In the genomic region with DNA sequence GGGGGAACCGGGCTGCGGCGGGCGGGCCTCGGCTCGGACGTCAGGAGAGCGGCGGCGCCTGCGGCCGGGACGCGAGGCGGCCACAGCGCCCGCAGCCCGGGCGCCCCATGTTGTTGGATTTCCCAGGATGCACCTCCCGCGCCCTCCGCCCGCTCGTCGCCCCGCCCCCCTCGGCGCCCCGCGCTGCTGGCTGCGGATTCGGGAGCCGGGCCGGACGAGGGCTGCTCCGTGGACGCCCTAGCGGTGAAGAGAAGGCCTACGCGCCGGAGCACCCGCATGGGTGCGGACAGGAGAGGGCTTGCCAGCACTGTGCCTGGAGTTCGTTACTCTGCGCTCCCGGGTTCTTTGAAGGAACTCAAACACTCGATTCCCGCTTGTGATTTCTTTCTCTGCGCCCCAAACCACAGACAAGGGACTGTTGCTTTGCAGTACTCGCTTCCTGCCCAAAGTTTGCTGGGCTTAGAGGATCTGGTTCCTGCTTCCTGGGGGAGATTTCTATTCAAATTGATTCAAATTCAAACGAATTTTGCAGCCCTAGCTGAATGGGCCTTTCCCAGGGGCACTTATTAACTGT, we compare ENCODE assay signal across 8 mouse cellular contexts. TPM values are rescaled to one million over a fixed set of nuclear protein-coding genes. Genes with fewer than 3 reads are reported as not detected.
DNase-seq lines count a peak whose midpoint lies in the region; ATAC-seq and TF ChIP-seq lines count a peak whose summit lies in the region.

No protein-coding gene starts in this region.

- no peaks in the 10 kb centered on the region for H3K27me3 ChIP-seq in heart, embryonic 10.5 days (ENCODE audit: insufficient read depth, poor library complexity, severe bottlenecking)
- H3K27me3 ChIP-seq in kidney, embryonic 14.5 days (ENCODE audit: control insufficient read depth, insufficient read depth, low read length) = no peaks in the 10 kb centered on the region
- no peaks in the 10 kb centered on the region for H3K27me3 ChIP-seq in limb, embryonic 14.5 days (ENCODE audit: control insufficient read depth, insufficient read depth, low read length)
- no peaks in the 10 kb centered on the region for H3K27me3 ChIP-seq in midbrain, embryonic 16.5 days (ENCODE audit: control insufficient read depth, insufficient read depth, low read depth, low read length)
- H3K27me3 ChIP-seq in spleen, adult 2 months (ENCODE audit: control insufficient read depth, insufficient read depth, low read length) = no peaks in the 10 kb centered on the region

- peak; percentile 96 for ATAC-seq in kidney, embryonic 14.5 days (ENCODE audit: low FRiP score, low TSS enrichment)
- peak; percentile 91 for ATAC-seq in limb, embryonic 14.5 days (ENCODE audit: low FRiP score, low read depth)
- ATAC-seq in midbrain, embryonic 16.5 days = peak; percentile 96

- H3K9ac ChIP-seq in kidney, embryonic 14.5 days (ENCODE audit: low read depth, low read length) = peak overlapping the region; percentile 98
- H3K9ac ChIP-seq in limb, embryonic 14.5 days (ENCODE audit: low read depth, low read length, severe bottlenecking) = peak overlapping the region; percentile 98
- H3K9ac ChIP-seq in midbrain, embryonic 16.5 days (ENCODE audit: low read depth, low read length) = peak overlapping the region; percentile 91

- peak overlapping the region; percentile 89 for H3K4me3 ChIP-seq in embryonic fibroblast, embryonic 13.5 days (ENCODE audit: insufficient read depth, low read length)
- peak overlapping the region; percentile 99 for H3K4me3 ChIP-seq in heart, embryonic 10.5 days
- peak overlapping the region; percentile 79 for H3K4me3 ChIP-seq in kidney, embryonic 14.5 days (ENCODE audit: low read length)
- peak overlapping the region; percentile 92 for H3K4me3 ChIP-seq in limb, embryonic 14.5 days (replicated peaks; ENCODE audit: low read length)
- peak overlapping the region; percentile 82 for H3K4me3 ChIP-seq in midbrain, embryonic 16.5 days (ENCODE audit: low read depth, low read length)
- peak overlapping the region; percentile 72 for H3K4me3 ChIP-seq in spleen, adult 2 months (ENCODE audit: extremely low read depth, insufficient read depth, insufficient read length)

- DNase-seq in B cell, adult 2 months = peak; percentile 89
- DNase-seq in brain, adult 2 months (ENCODE audit: low read depth, low spot score) = peak; percentile 94
- peak; percentile 95 for DNase-seq in heart, embryonic 10.5 days (ENCODE audit: low spot score)
- DNase-seq in limb, embryonic 14.5 days (ENCODE audit: low spot score) = peak; percentile 87
- DNase-seq in spleen, adult 2 months (ENCODE audit: low read depth in 1 of 2, low spot score in 2 of 2) = peak; percentile 49 to 78

- WGBS in heart, embryonic 10.5 days = 1% methylated on average over 30 of the region's 51 CpGs
- under 1% methylated on average over 33 of the region's 51 CpGs for WGBS in kidney, embryonic 14.5 days
- WGBS in limb, embryonic 14.5 days = 0% methylated on average over 24 of the region's 51 CpGs
- WGBS in midbrain, embryonic 16.5 days = under 1% methylated on average over 40 of the region's 51 CpGs
- WGBS in spleen, adult 2 months = under 1% methylated on average over 31 of the region's 51 CpGs

- TF ChIP-seq POLR2A in embryonic fibroblast, embryonic 13.5 days (IDR thresholded peaks at IDR 0.05; ENCODE audit: low read depth, low read length) = peak; percentile 89
- peak; percentile 79; the same call in 1 of the 2 replicates for TF ChIP-seq POLR2A in limb, embryonic 14.5 days (IDR thresholded peaks at IDR 0.05; ENCODE audit: borderline replicate concordance, extremely low read depth, insufficient read depth, insufficient read length)
- no peak for TF ChIP-seq POLR2A in spleen, adult 2 months (IDR thresholded peaks at IDR 0.05; ENCODE audit: low read depth, low read length)

- 0 out of 2 replicates have a peak, but pooled peaks have one; percentile 29 for TF ChIP-seq CTCF in embryonic fibroblast, embryonic 13.5 days (IDR thresholded peaks at IDR 0.05; ENCODE audit: borderline replicate concordance, insufficient read depth, low read length)
- peak; percentile 64; the same call in 1 of the 2 replicates for TF ChIP-seq CTCF in spleen, adult 2 months (IDR thresholded peaks at IDR 0.05; ENCODE audit: extremely low read depth, insufficient read depth, insufficient read length, insufficient replicate concordance)

- peak overlapping the region; percentile 95 for H3K27ac ChIP-seq in embryonic fibroblast, embryonic 13.5 days (ENCODE audit: insufficient read depth, low read length)
- H3K27ac ChIP-seq in heart, embryonic 10.5 days = peak overlapping the region; percentile 100
- peak overlapping the region; percentile 99 for H3K27ac ChIP-seq in kidney, embryonic 14.5 days (ENCODE audit: low read depth, low read length)
- peak overlapping the region; percentile 98 for H3K27ac ChIP-seq in limb, embryonic 14.5 days (replicated peaks; ENCODE audit: low read depth, low read length)
- H3K27ac ChIP-seq in midbrain, embryonic 16.5 days (ENCODE audit: low read length) = peak overlapping the region; percentile 94
- H3K27ac ChIP-seq in spleen, adult 2 months (ENCODE audit: insufficient read depth, low read length) = peak overlapping the region; percentile 61; the same call in 1 of the 2 replicates

- peaks cover 2% of the 10 kb centered on the region; the same call in 1 of the 2 replicates for H3K4me1 ChIP-seq in embryonic fibroblast, embryonic 13.5 days (ENCODE audit: control insufficient read depth, insufficient read depth, low read length)
- peaks cover 12% of the 10 kb centered on the region for H3K4me1 ChIP-seq in heart, embryonic 10.5 days
- H3K4me1 ChIP-seq in kidney, embryonic 14.5 days (ENCODE audit: control insufficient read depth, insufficient read depth, low read length) = peaks cover 9% of the 10 kb centered on the region
- peaks cover 10% of the 10 kb centered on the region for H3K4me1 ChIP-seq in limb, embryonic 14.5 days (ENCODE audit: control insufficient read depth, insufficient read depth, low read length)
- peaks cover 21% of the 10 kb centered on the region for H3K4me1 ChIP-seq in midbrain, embryonic 16.5 days (ENCODE audit: control insufficient read depth, insufficient read depth, low read length)
- H3K4me1 ChIP-seq in spleen, adult 2 months (ENCODE audit: control insufficient read depth, insufficient read depth, insufficient read length) = no peaks in the 10 kb centered on the region; the same call in 1 of the 2 replicates

- H3K9me3 ChIP-seq in heart, embryonic 10.5 days = no peaks in the 10 kb centered on the region
- H3K9me3 ChIP-seq in kidney, embryonic 14.5 days (ENCODE audit: control insufficient read depth, low read length) = no peaks in the 10 kb centered on the region
- H3K9me3 ChIP-seq in limb, embryonic 14.5 days (ENCODE audit: control insufficient read depth, low read length) = no peaks in the 10 kb centered on the region
- no peaks in the 10 kb centered on the region for H3K9me3 ChIP-seq in midbrain, embryonic 16.5 days (replicated peaks; ENCODE audit: control insufficient read depth, low read length, poor library complexity, severe bottlenecking)

- H3K36me3 ChIP-seq in heart, embryonic 10.5 days = no peaks in the 10 kb centered on the region
- no peaks in the 10 kb centered on the region for H3K36me3 ChIP-seq in kidney, embryonic 14.5 days (ENCODE audit: control insufficient read depth, insufficient read depth, low read length)
- H3K36me3 ChIP-seq in limb, embryonic 14.5 days (ENCODE audit: control insufficient read depth, insufficient read depth, low read length) = no peaks in the 10 kb centered on the region
- no peaks in the 10 kb centered on the region for H3K36me3 ChIP-seq in midbrain, embryonic 16.5 days (ENCODE audit: control insufficient read depth, insufficient read depth, low read length)
- H3K36me3 ChIP-seq in spleen, adult 2 months (ENCODE audit: control insufficient read depth, insufficient read depth, low read length) = no peaks in the 10 kb centered on the region

- H3K4me2 ChIP-seq in kidney, embryonic 14.5 days (replicated peaks; ENCODE audit: low read depth, low read length) = peak overlapping the region; percentile 81
- peak overlapping the region; percentile 70 for H3K4me2 ChIP-seq in limb, embryonic 14.5 days (replicated peaks; ENCODE audit: low read depth, low read length, severe bottlenecking)
- peak overlapping the region; percentile 87 for H3K4me2 ChIP-seq in midbrain, embryonic 16.5 days (ENCODE audit: low read length)

RNA-seq across cellular contexts. Expression of a gene that starts 0.4 kb away (rescaled TPM):
- 25.6 and 32.2 TPM in 2 replicates for polyA plus RNA-seq in embryonic fibroblast, embryonic 13.5 days (2011; ENCODE audit: insufficient read length, low read depth, missing spikeins)
- polyA plus RNA-seq in heart, embryonic 10.5 days (2016; fragmentation: Nextera tagmentation; extraction: Ambion mirVana) = 7.4 and 8.3 TPM in 2 replicates
- polyA plus RNA-seq in kidney, embryonic 14.5 days (2014; fragmentation: Nextera tagmentation; extraction: Ambion mirVana) = 17.0 and 21.6 TPM in 2 replicates
- polyA plus RNA-seq in limb, embryonic 14.5 days (2012; rRNA removed) = 19.0 and 19.1 TPM in 2 replicates
- polyA plus RNA-seq in limb, embryonic 14.5 days (2014; fragmentation: Nextera tagmentation; extraction: Ambion mirVana) = 16.8 and 19.4 TPM in 2 replicates
- polyA plus RNA-seq in midbrain, embryonic 16.5 days (2015; fragmentation: Nextera tagmentation; extraction: Ambion mirVana) = 5.8 and 7.1 TPM in 2 replicates
- 1.6 and 1.7 TPM in 2 replicates for polyA plus RNA-seq in spleen, adult 2 months (2012; rRNA removed)

RNA-seq across cellular contexts. Expression of a gene that starts 32.7 kb away (rescaled TPM):
- 10.2 and 18.5 TPM in 2 replicates for polyA plus RNA-seq in embryonic fibroblast, embryonic 13.5 days (2011; ENCODE audit: insufficient read length, low read depth, missing spikeins)
- polyA plus RNA-seq in heart, embryonic 10.5 days (2016; fragmentation: Nextera tagmentation; extraction: Ambion mirVana) = 0.67 and 0.76 TPM in 2 replicates
- 2.1 and 2.9 TPM in 2 replicates for polyA plus RNA-seq in kidney, embryonic 14.5 days (2014; fragmentation: Nextera tagmentation; extraction: Ambion mirVana)
- polyA plus RNA-seq in limb, embryonic 14.5 days (2012; rRNA removed) = 1.3 and 1.4 TPM in 2 replicates
- polyA plus RNA-seq in limb, embryonic 14.5 days (2014; fragmentation: Nextera tagmentation; extraction: Ambion mirVana) = 3.8 and 4.3 TPM in 2 replicates
- polyA plus RNA-seq in midbrain, embryonic 16.5 days (2015; fragmentation: Nextera tagmentation; extraction: Ambion mirVana) = 0.58 and 0.78 TPM in 2 replicates
- 0.14 and 0.32 TPM in 2 replicates for polyA plus RNA-seq in spleen, adult 2 months (2012; rRNA removed)

RNA-seq across cellular contexts. Expression of a gene that starts 50.7 kb away (rescaled TPM):
- polyA plus RNA-seq in embryonic fibroblast, embryonic 13.5 days (2011; ENCODE audit: insufficient read length, low read depth, missing spikeins) = 6.7 and 9.1 TPM in 2 replicates
- 4.0 and 4.6 TPM in 2 replicates for polyA plus RNA-seq in heart, embryonic 10.5 days (2016; fragmentation: Nextera tagmentation; extraction: Ambion mirVana)
- 7.1 and 7.4 TPM in 2 replicates for polyA plus RNA-seq in kidney, embryonic 14.5 days (2014; fragmentation: Nextera tagmentation; extraction: Ambion mirVana)
- polyA plus RNA-seq in limb, embryonic 14.5 days (2012; rRNA removed) = 2.9 and 7.1 TPM in 2 replicates
- 4.5 and 7.0 TPM in 2 replicates for polyA plus RNA-seq in limb, embryonic 14.5 days (2014; fragmentation: Nextera tagmentation; extraction: Ambion mirVana)
- polyA plus RNA-seq in midbrain, embryonic 16.5 days (2015; fragmentation: Nextera tagmentation; extraction: Ambion mirVana) = 4.4 and 6.5 TPM in 2 replicates
- 0.66 and 1.1 TPM in 2 replicates for polyA plus RNA-seq in spleen, adult 2 months (2012; rRNA removed)

Comparison
In these comparisons a context has a peak if more than half of its experiments do, and no peak if none do; other contexts are left out.
1. Peak in every context shown above with its lines: DNase-seq, ATAC-seq, H3K4me3 ChIP-seq and H3K27ac ChIP-seq.